Mouse (Mus musculus): ENCODE data around the gene Zscan2.

DNA sequence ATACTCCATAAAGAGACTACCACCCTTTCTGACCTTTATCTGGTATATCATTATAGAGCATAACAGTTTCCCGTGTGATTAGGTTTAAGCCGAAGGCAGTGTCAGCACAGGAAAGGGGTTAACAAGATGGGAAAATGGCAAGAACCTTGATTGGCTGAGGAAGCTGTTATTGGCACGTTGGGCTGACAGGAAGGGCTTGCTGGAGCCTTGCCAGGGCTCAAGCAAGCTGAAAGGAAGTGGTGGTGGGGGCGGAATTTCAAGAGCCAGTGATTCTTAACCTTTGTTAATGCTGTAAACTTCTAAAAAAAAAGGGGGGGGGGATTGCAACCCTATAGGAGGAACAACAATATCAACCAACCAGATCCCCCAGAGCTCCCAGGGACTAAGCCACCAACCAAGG, 28.5 kb upstream of the Zscan2 start:
- no peak for TF ChIP-seq NRF1 (IDR thresholded peaks at IDR 0.05; ENCODE audit: low read depth, low read length)
- no peak for TF ChIP-seq EP300 (IDR thresholded peaks at IDR 0.05; ENCODE audit: low read length)
- no peak for TF ChIP-seq CTCF (conservative IDR thresholded peaks at IDR 0.05 in 1 of 2, IDR thresholded peaks at IDR 0.05 in 1 of 2; ENCODE audit: low read depth in 2 of 2, low read length in 2 of 2)
- no peak for TF ChIP-seq NELFE (IDR thresholded peaks at IDR 0.05; ENCODE audit: low read depth, low read length)

Measured in CH12.LX (cell line).